Mouse (Mus musculus) kidney, adult 2 months (tissue): ENCODE results near the gene Lamc1.

Experiments used
- CTCF ChIP-seq: fragments of 200-500 bp; conservative IDR thresholded peaks from 2 replicates; pipeline ENCODE4 v1.5.1; 2011; ENCODE audit warnings: low read depth, mild to moderate bottlenecking, control low read depth, low read length, moderate library complexity, mixed read lengths; ENCODE audit not compliant: insufficient read depth, insufficient read length
- POLR2A ChIP-seq: fragments of 200-500 bp; IDR thresholded peaks from one replicate; pipeline ENCODE4 v1.6.1; 2011; ENCODE audit warnings: low read depth, low read length, control low read depth

DNA sequence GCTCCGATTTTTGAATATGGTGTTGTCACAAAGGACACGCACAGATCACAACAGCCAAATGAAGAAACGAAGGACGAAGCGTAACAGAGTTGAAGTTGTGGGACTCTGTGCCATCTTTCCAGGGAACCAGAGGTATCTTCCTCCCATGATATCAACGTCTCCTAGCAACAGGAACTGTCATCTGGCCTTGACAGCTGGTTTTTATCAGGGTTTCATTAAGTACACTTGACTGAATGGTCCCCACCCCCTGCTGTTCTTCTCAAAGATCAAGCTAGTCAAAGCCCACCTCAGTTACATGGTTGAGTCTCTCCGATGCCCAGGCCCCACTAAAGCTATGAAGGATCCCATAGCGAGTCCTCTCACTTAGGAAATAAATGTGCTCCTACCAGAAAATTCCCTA is 47.4 kb downstream of the Lamc1 start:
- TF ChIP-seq CTCF: no peak
- TF ChIP-seq POLR2A: no peak
